Mouse (Mus musculus) olfactory bulb, adult 2 months (tissue): ENCODE results near the gene Tshz2.

Source experiments
- CTCF ChIP-seq: fragments of 200-500 bp; IDR thresholded peaks from 2 replicates; pipeline ENCODE4 v1.5.1; 2012; ENCODE audit warnings: low read depth, mild to moderate bottlenecking, low read length, moderate library complexity; ENCODE audit not compliant: insufficient read depth
- POLR2A ChIP-seq: fragments of 200-500 bp; IDR thresholded peaks from 2 replicates; pipeline ENCODE4 v1.6.1; 2012; ENCODE audit warnings: mild to moderate bottlenecking, low read depth, low read length, moderate library complexity; ENCODE audit not compliant: insufficient read depth

DNA sequence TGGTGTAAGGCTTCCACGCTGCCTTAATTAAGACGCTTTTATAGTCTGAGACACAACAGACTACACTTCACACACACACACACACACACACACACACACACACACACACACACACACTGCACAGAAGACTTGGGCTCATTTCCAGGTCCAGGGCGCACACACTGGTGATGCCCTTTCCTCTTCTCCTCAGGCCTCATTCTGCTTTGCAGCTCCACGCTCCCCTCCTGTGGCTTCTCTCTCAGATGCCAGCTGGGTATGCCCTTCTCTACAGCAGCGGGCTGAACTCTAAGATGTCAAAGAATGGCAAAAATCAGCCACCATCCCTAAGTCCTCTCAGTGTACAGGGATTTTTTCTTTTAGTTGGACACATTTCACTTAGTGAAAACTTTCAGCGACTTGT lies 41.0 kb downstream of the Tshz2 start:
- TF ChIP-seq POLR2A (no peak), CTCF (no peak)
